Mouse (Mus musculus) forebrain, embryonic 10.5 days (tissue): ENCODE results near the gene Parvb. TPM values are rescaled to one million over a fixed set of nuclear protein-coding genes. Genes with fewer than 3 reads are reported as not detected.

ENCODE experiments used
- DNase-seq: peaks from one replicate; pipeline ENCODE4 v3.0.0-alpha.2; 2017; ENCODE audit warnings: low spot score; ENCODE audit errors: extremely low spot score
- H3K27ac ChIP-seq: fragments of 300-500 bp; sonication (generic); 2 replicates; pipeline ENCODE4 v1.5.1; 2016; ENCODE audit warnings: mild to moderate bottlenecking
- H3K27me3 ChIP-seq: fragments of 300-500 bp; sonication (generic); 2 replicates; pipeline ENCODE4 v1.6.1; 2016; ENCODE audit warnings: mild to moderate bottlenecking; ENCODE audit not compliant: poor library complexity, severe bottlenecking
- H3K36me3 ChIP-seq: fragments of 300-500 bp; sonication (generic); replicated peaks from 2 replicates; pipeline ENCODE4 v1.6.1; 2016; ENCODE audit warnings: mild to moderate bottlenecking, moderate library complexity
- H3K4me1 ChIP-seq: fragments of 300-500 bp; sonication (generic); 2 replicates; pipeline ENCODE4 v1.6.1; 2016
- H3K4me3 ChIP-seq: fragments of 300-500 bp; sonication (generic); 2 replicates; pipeline ENCODE4 v1.5.1; 2016; ENCODE audit warnings: mild to moderate bottlenecking, moderate library complexity
- H3K9me3 ChIP-seq: fragments of 300-500 bp; sonication (generic); 2 replicates; pipeline ENCODE4 v1.6.1; 2016; ENCODE audit warnings: mild to moderate bottlenecking, moderate library complexity
- WGBS: fragments of 180-500 bp; shearing (Covaris S2); methylation state at CpG from one replicate; pipeline ENCODE4 v1.1.7; 2016; 5-methylcytosine and 5-hydroxymethylcytosine counted together
- polyA plus RNA-seq: library from polyadenylated mRNA; unstranded; fragments of >200 nt; fragmentation: Nextera tagmentation; extraction: Ambion mirVana; gene quantifications from 2 replicates; pipeline ENCODE4 v1.2.1, GENCODE M21; 2016

The Parvb gene
- polyA plus RNA-seq, 1 experiment from 2014 or later = 3.3 TPM

DNA sequence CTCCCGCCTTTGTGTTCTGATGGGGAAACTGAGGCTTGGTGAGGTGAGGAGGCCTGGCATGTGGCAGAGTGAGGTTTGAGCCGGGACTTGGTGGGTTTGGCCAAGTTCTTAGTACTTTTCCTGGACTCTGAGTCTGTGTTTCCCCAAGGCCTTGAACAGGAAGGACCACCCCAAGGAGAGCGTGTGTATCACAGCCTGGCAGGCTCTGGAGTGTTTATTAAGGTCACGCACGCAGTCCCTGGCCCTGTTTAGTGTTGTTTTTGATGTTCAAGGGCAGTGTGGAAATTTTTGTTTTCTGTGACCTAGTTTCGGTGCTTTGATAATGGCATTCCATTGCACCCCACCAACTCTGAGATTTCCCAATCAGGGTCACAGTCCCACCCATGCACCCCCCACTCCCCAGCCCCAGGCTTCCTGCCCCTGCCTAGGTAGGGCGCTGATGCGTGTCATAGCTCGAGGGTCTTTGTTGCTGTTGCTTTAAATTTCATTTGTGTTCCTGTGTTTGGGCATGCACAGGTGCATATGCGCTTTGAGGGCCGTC is 35.9 kb downstream of the Parvb start:
- Histone ChIP-seq H3K27ac (no peak overlapping the region), H3K27me3 (peaks cover 7% of the 10 kb centered on the region), H3K4me3 (no peak overlapping the region), H3K4me1 (peaks cover 20% of the 10 kb centered on the region), H3K36me3 (no peaks in the 10 kb centered on the region), H3K9me3 (no peaks in the 10 kb centered on the region)
- 95% methylated on average over 11 of the region's 11 CpGs for WGBS
- DNase-seq = no peak

DNA sequence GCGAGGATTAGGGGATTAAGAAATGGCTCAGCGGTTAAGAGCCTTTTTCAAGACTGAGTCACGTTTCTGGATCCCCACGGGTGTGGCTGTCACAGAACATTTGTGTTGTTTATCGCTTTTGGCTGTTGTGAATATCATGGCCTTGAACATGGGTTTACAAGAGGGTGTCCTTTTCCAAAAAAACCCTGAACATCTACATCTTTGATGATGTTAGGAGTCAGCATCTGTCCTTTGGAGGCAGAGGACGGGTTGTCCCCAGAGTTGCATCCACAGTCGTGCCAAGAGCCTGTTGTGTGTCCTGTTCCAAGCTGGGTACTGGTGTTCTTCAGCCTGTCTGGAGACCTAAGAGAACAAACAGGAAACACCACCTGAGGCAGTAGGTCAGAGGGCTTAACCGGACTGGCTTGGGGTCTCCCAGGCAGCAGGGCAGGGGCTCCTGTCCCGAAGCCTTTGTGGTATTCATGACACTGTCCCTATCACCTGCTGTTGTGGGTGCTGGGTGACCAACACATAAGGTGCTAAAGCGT is 37.3 kb downstream of the Parvb start:
- peaks cover 13% of the 10 kb centered on the region for H3K4me1 ChIP-seq
- 79% methylated on average over 10 of the region's 10 CpGs for WGBS
- no peak overlapping the region for H3K4me3 ChIP-seq
- peaks cover 4% of the 10 kb centered on the region for H3K36me3 ChIP-seq
- 0 out of 2 replicates have a peak overlapping the region, but pooled peaks have one; percentile 12 for H3K27ac ChIP-seq
- no peak for DNase-seq
- 0 out of 2 replicates have a peak, but pooled peaks cover 3% of the 10 kb centered on the region for H3K9me3 ChIP-seq
- peaks cover 5% of the 10 kb centered on the region; the same call in 1 of the 2 replicates for H3K27me3 ChIP-seq

DNA sequence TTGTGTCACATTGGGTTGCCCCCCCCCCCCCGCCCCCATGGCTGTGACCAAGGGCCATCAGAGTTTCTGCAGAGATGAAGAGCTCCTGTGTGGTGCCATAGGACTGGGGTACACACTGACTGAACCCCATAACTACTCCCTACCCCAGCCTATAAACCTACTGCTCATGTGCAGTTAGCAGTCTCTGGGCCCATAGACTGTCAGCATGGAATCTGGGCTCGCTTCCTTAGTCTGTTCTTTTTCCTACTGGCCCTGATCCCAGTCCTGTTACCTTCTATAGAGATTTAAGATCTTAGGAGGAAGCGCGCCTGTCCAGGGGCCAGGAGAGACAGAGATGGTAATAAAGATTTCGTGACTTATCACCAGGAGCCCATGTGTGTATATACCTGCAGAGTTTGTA is 38.2 kb downstream of the Parvb start:
- Histone ChIP-seq H3K4me3 (no peak overlapping the region), H3K9me3 (0 out of 2 replicates have a peak, but pooled peaks cover 4% of the 10 kb centered on the region), H3K36me3 (peaks cover 4% of the 10 kb centered on the region), H3K4me1 (peaks cover 13% of the 10 kb centered on the region), H3K27me3 (peaks cover 5% of the 10 kb centered on the region; the same call in 1 of the 2 replicates), H3K27ac (0 out of 2 replicates have a peak overlapping the region, but pooled peaks have one; percentile 35)
- DNase-seq = no peak
- WGBS = 86% methylated on average over 5 of the region's 5 CpGs

DNA sequence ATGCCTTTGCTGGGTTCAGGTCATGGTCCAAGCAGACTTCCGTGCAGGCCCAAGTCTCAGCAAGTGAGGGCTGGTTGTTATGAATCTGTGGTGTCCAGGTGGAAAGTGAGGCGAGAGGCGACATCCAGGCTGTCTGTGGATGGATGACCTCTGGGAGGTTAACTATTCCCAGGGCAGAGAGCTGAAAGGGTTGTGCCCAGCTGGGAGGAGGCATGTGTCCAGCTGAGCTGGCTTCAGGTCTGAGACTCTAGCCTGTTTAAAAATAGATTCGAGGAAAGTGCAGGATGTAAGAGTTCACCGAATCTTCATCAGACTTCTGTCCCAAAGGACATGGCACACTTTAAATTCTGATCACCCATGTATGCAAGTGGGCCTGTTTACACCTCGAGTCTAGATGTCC is 38.6 kb downstream of the Parvb start:
- WGBS = 85% methylated on average over 6 of the region's 6 CpGs
- 0 out of 2 replicates have a peak, but pooled peaks cover 4% of the 10 kb centered on the region for H3K9me3 ChIP-seq
- DNase-seq = no peak

DNA sequence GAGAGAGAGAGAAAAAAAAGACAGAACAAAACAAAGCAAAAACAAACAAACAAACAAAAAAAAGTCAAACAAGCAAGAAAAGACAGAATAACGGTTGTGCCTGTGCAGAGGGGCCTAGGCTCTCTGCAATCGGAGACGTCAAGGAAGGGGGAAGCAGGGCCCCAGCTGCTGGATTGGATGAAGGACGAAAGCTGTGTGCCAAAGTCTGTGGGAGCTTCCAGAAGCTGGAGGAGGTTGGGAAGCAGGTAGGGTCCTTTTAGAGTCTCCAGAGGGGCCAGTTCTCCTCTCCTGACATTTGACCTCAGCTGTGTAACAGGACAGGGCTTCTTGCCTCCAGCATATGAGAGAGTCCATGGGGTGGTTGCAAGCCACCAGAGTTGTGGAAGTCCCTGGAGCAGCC is 44.2 kb downstream of the Parvb start:
- Histone ChIP-seq H3K9me3 (0 out of 2 replicates have a peak, but pooled peaks cover 4% of the 10 kb centered on the region), H3K4me3 (no peak overlapping the region), H3K4me1 (no peaks in the 10 kb centered on the region), H3K27ac (no peak overlapping the region), H3K36me3 (peaks cover 4% of the 10 kb centered on the region), H3K27me3 (no peaks in the 10 kb centered on the region)
- no peak for DNase-seq
- 91% methylated on average over 4 of the region's 4 CpGs for WGBS

More for the DNA sequence above, 38.6 kb downstream of the Parvb start:
- peaks cover 5% of the 10 kb centered on the region; the same call in 1 of the 2 replicates for H3K27me3 ChIP-seq
- H3K36me3 ChIP-seq = peaks cover 4% of the 10 kb centered on the region
- 0 out of 2 replicates have a peak overlapping the region, but pooled peaks have one; percentile 35 for H3K27ac ChIP-seq
- H3K4me1 ChIP-seq = peaks cover 8% of the 10 kb centered on the region
- H3K4me3 ChIP-seq = no peak overlapping the region

DNA sequence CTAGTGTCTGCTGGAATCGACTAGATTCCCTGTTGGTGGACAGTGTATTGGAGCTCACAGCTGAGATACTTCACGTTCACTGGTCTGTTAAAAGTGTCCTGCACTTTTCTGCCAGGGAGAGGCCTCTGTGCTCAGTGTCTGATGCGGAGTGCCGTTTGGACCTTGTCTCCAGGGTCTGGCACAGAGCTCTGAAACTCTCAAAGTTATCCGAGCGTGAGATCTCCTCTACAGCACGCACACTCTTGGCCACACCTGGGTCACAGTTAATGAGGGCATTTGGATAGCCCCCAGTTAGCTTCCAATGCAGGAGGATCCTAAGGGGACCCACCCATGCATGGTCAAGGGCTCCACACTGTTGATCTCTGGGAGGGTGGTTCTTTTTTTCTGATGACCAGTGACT is 46.2 kb downstream of the Parvb start:
- Histone ChIP-seq H3K4me3 (no peak overlapping the region), H3K4me1 (no peaks in the 10 kb centered on the region), H3K27ac (no peak overlapping the region), H3K36me3 (peaks cover 4% of the 10 kb centered on the region), H3K27me3 (no peaks in the 10 kb centered on the region), H3K9me3 (0 out of 2 replicates have a peak, but pooled peaks cover 4% of the 10 kb centered on the region)
- 88% methylated on average over 7 of the region's 7 CpGs for WGBS
- no peak for DNase-seq

DNA sequence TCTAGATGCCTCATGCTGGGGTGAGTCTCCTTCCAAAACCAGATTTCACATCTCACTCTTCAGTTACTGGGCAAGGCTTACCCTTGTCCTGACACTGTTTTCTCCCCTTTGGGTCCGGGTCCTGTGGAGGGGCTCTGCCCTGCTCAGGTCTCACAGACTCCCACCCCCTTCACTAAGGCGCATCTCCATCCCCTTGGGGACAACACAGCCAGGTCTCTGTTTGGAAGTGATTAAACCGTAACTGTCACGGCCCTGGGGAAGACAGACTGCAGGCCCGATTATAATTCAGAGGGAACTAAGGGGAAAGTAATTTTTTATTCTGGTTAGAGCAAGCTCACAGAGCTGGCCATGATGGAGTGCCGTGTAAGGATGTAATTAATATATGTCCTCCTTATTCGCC is 46.8 kb downstream of the Parvb start:
- WGBS = 88% methylated on average over 7 of the region's 7 CpGs
- Histone ChIP-seq H3K36me3 (no peaks in the 10 kb centered on the region; the same call in 1 of the 2 replicates), H3K4me3 (no peak overlapping the region), H3K4me1 (no peaks in the 10 kb centered on the region), H3K9me3 (0 out of 2 replicates have a peak, but pooled peaks cover 4% of the 10 kb centered on the region), H3K27me3 (no peaks in the 10 kb centered on the region), H3K27ac (no peak overlapping the region)
- no peak for DNase-seq

DNA sequence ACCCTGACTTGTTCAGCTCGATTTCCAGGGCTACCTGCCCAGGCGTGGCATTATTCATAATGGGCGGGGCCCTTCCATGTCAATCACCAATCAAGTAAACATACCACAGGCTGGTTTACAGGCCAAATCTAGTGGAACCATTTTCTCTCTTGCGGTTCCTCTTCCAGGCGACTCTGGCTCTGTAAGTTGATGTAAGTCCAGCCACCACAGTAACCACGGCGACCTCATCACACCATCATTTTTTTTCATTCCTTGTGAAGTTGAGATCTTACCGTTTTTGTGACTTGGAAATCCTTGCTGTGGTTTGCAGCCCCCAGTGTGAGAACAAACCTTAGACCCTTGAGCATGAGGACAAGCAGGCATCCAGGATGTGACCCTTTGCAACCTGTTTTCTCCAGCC is 48.5 kb downstream of the Parvb start:
- Histone ChIP-seq H3K36me3 (no peaks in the 10 kb centered on the region), H3K9me3 (no peaks in the 10 kb centered on the region), H3K27me3 (no peaks in the 10 kb centered on the region), H3K4me1 (no peaks in the 10 kb centered on the region), H3K27ac (no peak overlapping the region), H3K4me3 (no peak overlapping the region)
- DNase-seq = no peak
- 92% methylated on average over 8 of the region's 8 CpGs for WGBS

DNA sequence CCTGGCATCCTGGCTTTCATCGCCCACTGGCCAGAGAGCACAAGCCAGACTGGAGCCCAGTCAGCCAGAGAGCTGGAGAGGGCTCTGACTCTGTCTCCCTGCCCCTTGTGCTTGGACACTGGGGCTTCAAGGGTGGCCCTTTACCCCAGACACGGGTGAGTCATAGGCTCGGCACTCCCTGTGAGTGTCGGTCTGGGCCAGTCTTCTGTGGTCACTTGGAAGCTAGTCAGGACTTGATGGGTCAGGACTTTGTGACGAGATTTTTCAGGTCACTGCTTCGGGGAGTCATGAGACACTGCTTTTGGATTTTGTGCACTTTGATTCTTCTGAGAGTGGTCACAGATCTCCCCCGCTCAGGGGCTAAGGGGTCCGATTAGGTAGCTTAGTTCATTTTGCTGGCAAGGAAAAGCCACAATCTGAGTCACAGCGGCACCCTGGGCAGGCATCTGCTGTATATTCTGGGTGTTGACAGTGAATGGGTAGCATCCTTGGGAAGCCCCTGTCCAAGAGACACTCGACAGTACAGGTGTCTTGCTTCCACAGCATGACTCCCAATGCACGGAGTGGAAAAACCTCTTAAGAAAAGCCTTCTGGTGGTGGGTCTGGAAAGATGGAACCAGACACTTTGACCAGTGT is 49.0 kb downstream of the Parvb start:
- H3K27ac ChIP-seq = no peak overlapping the region

DNA sequence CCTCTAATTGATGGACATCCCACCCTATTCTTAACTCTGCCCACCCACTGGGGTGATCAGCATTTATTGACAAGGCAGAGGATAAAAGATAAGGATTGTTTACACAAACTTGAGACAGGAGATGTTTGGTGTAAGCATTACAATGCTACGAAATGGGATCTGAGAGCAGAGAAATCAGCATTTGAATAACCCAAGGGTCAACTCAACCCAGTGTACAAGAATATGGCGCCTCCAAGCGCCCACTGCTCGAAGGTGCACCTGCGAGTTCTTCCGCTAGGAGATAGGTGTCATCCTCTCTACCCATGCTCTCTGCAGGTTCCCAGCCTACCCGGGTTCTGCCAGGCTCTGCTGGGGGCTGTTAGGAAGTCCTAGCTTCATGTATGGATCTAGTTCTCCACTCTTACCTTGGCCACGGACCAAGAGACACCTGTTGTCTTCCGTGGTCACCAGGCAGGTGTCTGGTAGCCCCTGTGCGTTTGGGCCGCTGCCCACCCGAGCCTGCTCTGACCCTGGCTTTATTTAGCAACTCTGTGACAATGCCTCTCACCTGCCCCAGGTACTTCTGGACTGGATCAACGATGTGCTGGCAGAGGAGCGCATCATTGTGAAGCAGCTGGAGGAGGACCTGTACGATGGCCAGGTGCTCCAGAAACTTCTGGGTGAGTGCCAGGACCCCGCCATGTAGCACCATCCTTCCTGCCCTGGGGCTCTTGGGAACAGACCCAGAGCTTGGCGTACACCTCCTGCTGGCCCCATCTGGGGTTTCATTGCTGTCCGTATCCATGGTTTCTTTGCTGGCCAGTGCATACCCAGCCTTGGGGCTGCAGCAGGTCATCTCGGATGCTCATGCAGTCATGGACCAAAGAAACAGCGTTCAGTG is 50.6 kb downstream of the Parvb start:
- Histone ChIP-seq H3K9me3 (no peaks in the 10 kb centered on the region), H3K27me3 (no peaks in the 10 kb centered on the region), H3K4me3 (no peak overlapping the region), H3K36me3 (no peaks in the 10 kb centered on the region), H3K4me1 (peaks cover 12% of the 10 kb centered on the region), H3K27ac (no peak overlapping the region)
- WGBS = 85% methylated on average over 20 of the region's 20 CpGs
- DNase-seq = no peak

More for the DNA sequence above, 49.0 kb downstream of the Parvb start:
- Histone ChIP-seq H3K27me3 (no peaks in the 10 kb centered on the region), H3K9me3 (no peaks in the 10 kb centered on the region), H3K36me3 (no peaks in the 10 kb centered on the region), H3K4me3 (no peak overlapping the region), H3K4me1 (peaks cover 4% of the 10 kb centered on the region; the same call in 1 of the 2 replicates)
- DNase-seq = no peak
- WGBS = 87% methylated on average over 11 of the region's 11 CpGs

DNA sequence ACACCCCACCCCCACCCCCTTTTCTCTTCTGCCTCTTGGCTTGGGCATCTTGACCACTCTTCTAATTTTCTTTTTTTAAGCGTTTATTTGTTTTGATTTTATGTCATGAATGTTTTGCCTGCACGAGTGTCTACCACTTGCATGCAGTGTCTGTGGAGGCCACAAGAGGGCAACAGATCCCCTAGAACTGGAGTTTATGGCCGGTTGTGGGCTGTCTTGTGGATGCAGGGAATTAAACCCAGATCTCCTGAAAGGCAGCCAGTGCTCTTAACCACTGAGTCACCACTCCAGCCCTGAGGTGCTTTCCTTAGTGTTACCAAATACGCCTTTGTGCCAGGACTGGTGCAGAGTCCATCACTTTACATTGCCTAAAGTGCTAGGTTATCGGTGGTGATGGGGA is 52.2 kb downstream of the Parvb start:
- peaks cover 16% of the 10 kb centered on the region for H3K4me1 ChIP-seq
- H3K27ac ChIP-seq = no peak overlapping the region
- peak; percentile 50 for DNase-seq
- H3K27me3 ChIP-seq = no peaks in the 10 kb centered on the region
- WGBS = 66% methylated on average over 5 of the region's 5 CpGs
- H3K9me3 ChIP-seq = no peaks in the 10 kb centered on the region
- no peaks in the 10 kb centered on the region for H3K36me3 ChIP-seq
- H3K4me3 ChIP-seq = no peak overlapping the region

DNA sequence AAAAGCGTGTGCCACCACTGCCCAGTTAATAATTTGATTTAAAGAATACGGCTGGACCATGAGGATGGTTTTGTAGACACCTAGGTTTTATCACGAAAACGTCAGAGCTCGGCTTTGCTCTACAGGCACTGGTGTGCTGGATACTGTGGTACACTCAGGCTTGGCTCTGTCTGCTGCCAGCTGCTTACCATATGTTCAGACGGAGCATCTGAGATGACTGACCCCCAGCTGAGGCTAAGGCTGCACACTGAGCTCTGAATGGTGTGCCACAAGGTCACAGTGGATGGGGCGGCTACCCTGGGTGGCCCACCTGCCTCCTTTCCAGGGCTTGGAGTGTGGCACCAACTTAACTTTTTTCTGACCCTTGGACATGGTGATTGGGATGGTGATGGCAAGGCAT is 53.6 kb downstream of the Parvb start:
- Histone ChIP-seq H3K4me3 (no peak overlapping the region), H3K27ac (no peak overlapping the region), H3K4me1 (peaks cover 16% of the 10 kb centered on the region), H3K27me3 (no peaks in the 10 kb centered on the region), H3K9me3 (no peaks in the 10 kb centered on the region), H3K36me3 (no peaks in the 10 kb centered on the region)
- WGBS = 86% methylated on average over 7 of the region's 7 CpGs
- DNase-seq = no peak
